Mouse (Mus musculus) erythroblast, adult 5-6 weeks (primary cell): ENCODE results near the gene Tmem234. TPM values are rescaled to one million over a fixed set of nuclear protein-coding genes. Genes with fewer than 3 reads are reported as not detected.
A peak's percentile ranks its signal among the peaks of the same experiment; 100 is the strongest.

Experiments used
- ATAC-seq: replicated peaks from 2 replicates; pipeline ENCODE4 v1.8.0; 2016; ENCODE audit warnings: moderate number of reproducible peaks, mild to moderate bottlenecking, moderate TSS enrichment, inconsistent platforms; ENCODE audit not compliant: poor library complexity, low FRiP score, severe bottlenecking
- total RNA-seq, 2 experiments: library from RNA; stranded (forward) in 1 of 2; stranded (reverse) in 1 of 2; fragments of 150-400 nt in 1 of 2; fragments of 200-764, 138-1000 nt in 1 of 2; gene quantifications; 2 replicates each; pipeline versions ENCODE4 v1.2.3 to v1.2.4; 2015 to 2017; ENCODE audit warnings: low replicate concordance in 2 of 2

The Tmem234 gene
- total RNA-seq, 2 experiments from 2014 or later: 37.9 to 82.2 TPM

DNA sequence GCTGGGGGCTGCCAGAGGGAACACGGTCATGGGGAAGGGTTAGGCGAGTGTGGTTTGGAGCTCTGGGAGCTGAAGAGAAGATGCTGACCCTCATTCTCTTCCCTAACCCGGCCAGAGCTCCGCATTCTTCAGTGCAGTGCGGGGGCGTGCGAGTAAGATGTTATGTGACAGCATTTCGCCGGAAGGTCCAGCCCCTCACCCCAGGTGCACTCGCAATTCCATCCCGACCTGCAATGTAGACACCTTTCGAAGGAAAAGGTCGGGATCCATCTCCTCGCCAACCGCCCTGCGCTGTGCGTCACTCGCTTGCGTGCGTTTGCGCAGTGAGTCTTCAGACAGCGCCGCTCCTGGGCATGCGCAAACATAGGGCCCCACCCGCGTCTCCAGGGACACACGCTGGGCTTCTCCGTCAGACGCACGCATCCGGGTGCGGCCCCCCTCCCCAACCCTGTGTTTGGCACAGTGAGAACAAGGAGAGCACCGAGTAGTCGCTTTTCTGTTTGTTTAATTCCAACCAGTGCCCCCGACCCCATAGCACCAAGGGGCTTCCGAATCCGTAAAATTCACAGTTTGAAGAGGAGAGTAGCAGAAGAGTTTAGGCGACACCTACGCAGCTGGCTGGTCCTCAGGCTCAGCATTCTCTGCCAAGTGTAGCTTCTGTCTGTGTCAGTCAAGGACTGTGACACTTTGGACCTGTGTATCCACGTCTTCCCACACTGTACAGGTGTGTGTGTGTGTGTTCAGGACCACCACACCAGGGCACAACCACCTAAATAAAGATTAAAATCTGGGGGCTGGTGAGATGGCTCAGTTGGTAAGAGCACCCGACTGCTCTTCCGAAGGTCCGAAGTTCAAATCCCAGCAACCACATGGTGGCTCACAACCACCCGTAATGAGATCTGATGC is 18.6 kb downstream of the Tmem234 start, which contains the start of gene Iqcc:
TSS of gene Iqcc (minus strand) at position 314 of the 906 bp plus-strand sequence.
- peak; percentile 95 for ATAC-seq

DNA sequence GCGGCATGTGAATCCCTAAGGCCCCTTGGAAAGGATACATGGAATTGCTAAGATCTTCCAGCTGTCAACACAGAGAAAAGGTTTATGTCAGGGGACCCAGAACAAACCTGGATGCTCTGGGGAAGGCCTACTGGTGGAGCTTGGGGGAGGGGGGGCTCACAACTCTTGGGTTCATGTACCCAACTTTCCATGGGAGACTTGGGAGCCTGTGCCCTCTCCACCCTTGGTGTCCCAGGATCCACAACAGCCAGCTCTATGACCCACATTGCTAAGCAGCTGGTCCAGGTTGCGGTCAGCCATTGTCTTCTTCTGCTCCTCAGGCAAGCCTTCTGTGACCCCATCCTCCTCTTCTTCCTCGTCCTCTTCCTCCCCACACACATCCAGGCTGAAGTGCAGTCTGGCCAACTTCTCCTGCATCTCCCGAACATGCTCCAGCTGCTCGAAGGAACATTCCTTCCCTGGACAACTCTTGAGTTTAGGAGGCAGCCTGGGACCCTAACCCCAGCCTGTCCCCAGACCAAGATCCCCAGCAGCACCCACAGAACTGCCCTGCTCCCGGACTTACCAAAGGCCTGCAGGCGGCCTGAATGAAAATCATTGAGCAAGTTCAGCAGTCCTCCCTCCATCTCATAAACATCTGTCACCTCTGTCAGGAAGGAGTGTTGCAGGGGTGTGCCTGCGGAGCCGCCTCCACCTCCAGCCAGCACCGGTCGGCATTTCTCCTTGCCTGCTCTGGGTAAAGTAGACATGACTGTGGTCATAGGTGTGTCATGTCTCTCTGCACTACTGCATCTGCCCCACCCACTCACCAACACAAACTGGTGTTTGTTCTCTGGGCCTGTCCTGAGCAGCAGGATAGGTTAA is 20.2 kb downstream of the Tmem234 start:
- ATAC-seq: no peak

DNA sequence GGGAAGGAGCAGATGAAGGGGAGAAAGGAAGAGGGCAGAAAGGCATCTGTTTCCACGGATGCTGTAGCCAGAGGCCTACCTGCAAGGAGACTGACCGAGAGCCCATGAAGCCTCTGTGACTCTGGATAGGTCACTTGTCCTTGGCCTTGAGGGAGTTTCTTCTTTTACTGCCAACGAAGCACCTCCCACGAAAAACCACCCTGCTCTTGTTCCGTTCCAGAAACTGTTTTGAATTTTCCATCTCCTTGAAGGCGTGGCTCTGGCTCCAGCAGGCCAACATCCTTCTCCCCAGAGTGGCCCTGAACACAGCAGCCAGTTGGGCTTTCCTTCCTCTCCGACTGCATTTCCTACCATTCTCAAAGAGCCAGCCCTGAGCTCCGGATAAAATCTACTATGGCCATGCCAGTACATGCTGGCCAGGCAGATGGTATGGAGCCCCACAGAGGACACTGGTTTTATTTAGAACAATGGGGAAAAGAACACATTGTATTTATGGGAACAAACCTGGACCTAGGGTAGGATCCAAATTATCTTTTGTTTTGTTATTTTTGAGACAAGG is 20.9 kb downstream of the Tmem234 start:
- ATAC-seq: no peak

DNA sequence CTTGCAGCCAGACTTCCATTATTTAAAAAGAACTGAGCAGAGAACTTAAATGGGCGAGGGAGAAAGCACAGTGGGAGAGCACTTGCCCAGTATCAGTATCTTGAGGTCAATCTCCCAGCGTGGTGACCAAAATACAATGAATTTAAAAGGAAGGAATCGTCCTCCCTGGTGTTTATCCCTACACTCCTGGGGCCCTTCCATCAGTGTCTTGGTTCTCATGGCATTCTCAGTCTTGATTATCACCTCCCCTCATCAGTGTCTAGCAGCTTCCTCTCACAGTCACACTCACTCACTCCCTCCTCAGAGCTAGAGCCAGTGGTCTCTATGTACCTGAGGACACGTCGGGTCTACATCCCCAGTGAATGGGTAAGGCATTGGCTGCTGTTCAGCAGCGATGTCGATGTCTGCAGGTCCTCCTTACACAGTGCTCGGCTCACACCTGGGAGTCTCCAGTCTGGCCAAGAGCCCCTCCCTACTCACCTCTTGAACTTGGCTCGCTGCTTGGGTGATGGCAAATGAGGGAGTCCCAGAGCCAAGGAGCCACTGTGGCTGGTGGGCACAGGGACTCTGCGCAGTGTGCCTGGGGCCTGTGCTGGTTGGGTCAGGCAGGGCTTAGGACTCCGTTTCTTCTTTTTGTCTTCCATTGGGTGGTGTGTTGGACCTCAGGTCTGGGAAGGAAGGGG is 21.8 kb downstream of the Tmem234 start:
- no peak for ATAC-seq

DNA sequence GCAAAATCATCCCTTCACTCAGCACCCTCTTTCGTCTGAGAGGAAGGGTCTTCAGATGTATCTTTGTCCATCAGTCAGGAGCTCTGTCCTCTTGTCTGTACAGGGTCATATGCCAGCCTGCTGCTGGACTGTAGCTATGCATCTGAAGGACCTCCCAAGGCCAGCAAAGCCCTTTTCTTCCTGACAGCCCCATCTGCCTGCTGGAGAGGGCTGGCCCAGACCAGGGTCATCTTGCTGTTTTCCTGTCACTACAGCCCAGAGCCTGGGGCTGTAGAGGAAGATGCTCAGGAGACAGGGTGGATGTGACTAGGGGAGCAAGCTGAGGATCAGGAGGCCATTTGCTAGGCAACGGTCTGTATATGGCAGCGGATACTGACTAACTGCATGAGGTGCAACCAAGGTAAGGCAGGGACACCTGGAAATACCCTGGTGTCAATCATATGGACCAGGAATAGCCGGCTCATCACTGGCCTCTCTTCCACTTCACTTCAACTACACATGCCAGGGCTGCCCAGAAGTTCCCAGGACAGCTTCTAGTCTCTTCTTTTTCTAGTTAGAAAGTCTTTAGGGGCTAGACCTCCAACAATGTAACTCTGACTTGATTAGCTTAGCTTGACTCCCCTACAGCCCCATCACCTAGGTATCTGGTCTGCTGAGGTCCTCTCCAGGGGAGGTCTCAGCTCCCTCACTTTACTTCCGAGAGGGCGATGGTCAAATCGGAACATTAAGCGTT is 22.5 kb downstream of the Tmem234 start:
- ATAC-seq: no peak

DNA sequence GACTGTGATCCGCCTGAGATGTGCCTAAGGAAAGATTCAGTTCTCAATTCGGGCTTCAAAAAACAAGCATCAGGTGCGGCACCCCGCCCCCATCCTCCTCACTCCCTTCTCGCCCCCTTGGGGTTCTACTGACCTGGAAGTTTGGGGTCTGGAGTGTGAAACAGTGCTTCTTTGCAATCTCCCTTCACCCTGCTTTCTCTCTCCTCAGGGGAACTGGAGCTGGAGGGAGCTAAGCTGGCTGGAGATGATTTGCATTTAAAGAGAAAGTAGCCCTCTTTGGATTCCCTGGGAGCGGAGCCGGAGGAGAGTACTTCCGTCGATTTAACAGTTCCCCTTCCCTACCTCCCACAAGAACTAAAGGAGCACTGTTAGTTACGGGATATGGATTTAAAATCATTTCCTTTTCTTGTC is 23.2 kb downstream of the Tmem234 start, which contains the start of gene Ccdc28b:
TSS of gene Ccdc28b (minus strand) at position 267 of the 411 bp plus-strand sequence.
- no peak for ATAC-seq

DNA sequence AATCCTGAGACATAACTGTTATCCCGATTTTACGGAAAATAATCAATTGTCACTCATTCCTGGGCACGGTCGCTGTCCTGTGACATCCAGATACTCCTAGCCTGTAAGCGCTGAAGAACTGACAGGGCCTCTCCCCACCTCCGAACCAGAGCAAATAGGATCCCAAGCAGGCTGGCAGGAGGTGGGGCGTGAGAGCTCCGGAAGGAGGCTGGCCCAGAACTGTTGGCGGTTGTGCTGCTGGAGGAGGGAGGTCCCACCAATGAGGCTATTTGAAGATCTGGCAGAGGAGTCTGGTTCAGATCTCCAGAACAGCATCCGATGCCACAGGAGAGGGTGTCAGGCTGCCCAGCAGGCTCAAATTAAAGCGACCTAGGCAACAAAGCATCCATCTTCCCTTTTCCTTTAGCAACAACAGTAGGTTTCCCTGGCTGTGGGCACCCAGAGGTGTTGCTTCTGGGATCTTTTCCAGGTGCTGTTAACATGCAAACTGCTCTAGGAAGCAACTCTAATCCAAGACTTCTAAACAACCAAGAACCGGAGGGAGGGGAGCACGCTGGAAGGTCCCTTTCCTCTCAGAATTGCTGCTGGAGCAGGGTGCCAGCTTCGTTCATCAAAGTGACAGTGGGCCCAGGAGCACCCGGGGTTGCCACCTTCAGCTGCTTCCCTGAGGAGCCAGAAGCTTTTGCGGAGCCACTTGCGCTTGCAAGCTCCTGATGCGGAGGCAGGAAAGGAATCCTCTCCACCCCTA is 24.0 kb downstream of the Tmem234 start:
- peak; percentile 94 for ATAC-seq

DNA sequence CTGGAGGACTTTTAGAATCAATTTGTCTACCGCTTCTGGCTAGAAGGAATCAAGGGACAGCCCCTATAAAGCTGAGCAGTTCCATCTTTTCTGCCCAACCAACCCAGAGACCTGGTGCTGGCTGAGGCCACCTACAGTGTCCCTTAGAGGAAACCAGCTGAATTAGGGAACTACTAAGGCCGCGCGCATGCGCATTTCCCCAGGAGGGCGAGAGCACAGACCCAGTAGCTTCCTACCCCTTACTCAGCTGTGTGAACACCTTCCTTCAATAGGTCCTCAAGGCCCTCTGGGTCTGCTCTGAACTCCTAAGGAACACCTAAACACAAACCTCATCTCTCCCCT is 24.5 kb downstream of the Tmem234 start:
- ATAC-seq: peak; percentile 22; the same call in 1 of the 2 replicates

DNA sequence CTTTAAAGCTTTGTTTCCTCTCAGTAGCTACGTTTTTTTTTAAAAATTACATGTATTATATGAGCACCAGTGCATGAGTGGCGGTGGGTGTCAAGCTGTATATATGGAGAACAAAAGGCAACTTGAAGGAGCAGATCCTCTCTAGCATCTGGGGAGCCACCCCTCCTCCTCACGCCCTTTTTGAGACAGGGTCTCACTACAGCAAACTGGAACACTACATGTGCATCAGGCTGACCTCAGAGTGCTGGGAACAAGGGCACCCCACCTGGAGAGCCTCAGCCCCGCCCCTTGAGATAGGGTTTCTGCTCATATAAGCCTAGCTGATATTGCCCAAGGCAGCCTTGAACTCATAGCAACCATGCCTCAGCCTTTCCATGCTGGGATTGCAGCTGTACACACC is 25.0 kb downstream of the Tmem234 start:
- ATAC-seq: no peak

DNA sequence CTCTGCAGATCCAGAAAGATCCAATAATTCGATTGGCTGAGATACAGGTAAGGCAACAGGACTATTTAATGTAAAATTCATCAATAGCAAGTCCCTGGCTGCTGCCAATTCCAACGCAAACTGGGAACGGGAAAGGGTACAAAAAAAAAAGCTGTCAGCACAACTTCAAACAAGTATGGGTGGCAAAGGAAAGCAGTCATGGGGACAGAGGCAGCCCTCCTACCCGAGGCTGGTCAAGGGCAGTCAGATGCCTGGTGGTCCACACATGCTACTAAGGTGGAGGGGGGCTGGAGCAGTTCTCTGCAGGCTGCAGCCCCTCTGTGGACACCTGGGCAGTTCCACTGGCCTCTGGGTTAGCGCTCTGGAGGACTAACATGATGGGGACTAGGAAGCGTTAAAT is 25.6 kb downstream of the Tmem234 start:
- no peak for ATAC-seq

DNA sequence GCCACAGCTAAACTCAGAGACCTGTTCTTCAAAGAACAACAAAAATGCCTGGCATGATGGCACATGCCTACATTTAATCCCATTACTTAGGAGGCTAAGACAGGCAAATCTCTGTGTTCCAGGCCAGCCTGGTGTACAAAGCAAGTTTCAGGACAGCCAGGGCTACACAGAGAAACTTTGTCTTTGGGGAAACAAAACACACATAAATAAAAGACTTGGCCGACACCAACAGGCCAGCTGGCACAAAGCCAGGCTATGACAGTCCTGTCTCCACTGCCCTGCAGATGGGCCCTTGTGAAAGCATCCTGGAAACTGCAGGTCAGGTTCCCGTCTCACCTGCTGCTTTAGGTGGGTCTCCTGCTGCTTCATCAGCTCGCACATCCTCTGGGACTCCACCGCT is 30.5 kb downstream of the Tmem234 start:
- ATAC-seq: no peak

DNA sequence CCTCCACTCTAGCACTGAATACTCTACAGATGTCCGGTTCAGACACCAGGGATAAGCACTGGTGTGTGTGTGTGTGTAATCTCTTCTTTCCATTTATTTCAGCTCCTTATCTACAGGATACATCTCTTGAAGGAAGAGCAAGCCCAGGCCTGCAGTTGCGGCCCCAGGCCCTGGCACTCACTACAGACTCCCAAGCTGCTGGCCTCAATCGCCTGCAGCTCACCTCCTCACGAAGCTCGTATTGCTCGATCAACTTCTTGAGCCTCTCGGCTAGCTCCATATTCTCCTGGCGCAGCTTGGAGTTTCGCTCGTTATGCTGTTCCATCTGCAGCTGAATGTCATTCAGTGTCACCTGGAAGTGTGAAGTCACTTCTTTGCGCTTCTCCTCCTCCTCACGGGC is 31.4 kb downstream of the Tmem234 start:
- ATAC-seq: no peak

DNA sequence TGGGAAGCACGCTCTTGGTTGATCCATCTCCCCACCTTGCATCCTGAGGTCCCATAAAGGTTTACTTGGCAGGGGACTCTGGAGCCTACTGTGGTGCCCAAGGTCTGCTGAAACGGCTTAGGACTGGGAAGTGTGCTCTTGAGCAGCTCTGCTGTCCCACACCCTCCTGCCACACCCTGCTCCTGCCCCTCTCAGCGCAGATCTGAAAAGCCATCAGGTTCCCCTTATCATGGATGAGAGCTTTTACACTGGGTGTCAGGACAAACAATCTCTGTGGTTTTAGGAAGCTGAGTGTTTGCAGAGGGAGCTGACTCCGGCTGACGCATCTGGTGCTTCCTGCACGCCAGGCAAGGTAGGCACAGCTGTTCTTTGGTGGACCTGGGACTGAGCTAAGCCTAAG is 33.4 kb downstream of the Tmem234 start:
- ATAC-seq: peak; percentile 63

DNA sequence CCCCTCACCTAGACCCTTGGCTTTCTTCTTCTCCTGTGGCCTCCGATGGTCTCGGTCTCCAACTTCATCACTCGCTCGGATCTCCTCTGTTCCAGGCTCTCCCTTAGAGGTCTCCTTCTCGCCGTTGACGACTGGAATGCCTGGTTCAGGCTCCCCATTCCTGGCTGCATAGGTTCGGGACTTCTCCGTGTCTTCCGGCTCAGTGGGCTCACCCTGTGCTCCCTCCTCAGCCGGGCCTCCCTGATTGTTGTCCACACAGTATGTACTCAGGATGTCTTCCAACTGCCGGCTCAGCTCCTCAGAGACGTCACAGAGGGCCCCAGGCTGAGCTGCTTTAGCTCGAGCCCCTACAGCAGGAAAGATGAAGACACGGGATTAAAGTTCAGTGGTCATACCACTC is 38.8 kb downstream of the Tmem234 start:
- no peak for ATAC-seq

DNA sequence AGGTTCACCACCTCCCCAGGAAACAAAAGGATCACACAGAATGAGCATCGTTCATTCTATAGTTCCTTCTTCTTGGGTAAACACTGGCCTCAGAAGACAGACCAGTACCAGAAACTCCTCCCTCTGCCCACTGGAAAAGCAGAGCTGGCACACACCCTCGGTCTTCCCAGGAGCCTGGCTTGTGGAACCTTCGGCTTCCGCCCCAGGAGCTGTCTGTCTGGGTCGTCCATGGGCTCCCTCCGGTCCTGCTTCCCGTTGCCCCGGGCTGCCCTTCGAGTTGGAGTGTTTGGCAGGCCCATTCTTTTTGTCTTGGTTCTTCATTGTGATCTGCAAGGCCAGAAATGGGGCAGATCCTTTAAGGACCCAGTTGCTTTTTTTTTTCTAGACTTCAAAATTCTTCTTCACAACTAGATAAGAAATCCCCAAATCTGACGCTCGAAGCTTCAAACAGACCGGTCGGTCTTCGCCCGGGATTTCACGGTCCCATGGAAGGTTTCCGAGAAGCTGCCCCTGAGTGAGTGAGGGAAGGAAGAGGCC is 39.7 kb downstream of the Tmem234 start:
- peak; percentile 39 for ATAC-seq

DNA sequence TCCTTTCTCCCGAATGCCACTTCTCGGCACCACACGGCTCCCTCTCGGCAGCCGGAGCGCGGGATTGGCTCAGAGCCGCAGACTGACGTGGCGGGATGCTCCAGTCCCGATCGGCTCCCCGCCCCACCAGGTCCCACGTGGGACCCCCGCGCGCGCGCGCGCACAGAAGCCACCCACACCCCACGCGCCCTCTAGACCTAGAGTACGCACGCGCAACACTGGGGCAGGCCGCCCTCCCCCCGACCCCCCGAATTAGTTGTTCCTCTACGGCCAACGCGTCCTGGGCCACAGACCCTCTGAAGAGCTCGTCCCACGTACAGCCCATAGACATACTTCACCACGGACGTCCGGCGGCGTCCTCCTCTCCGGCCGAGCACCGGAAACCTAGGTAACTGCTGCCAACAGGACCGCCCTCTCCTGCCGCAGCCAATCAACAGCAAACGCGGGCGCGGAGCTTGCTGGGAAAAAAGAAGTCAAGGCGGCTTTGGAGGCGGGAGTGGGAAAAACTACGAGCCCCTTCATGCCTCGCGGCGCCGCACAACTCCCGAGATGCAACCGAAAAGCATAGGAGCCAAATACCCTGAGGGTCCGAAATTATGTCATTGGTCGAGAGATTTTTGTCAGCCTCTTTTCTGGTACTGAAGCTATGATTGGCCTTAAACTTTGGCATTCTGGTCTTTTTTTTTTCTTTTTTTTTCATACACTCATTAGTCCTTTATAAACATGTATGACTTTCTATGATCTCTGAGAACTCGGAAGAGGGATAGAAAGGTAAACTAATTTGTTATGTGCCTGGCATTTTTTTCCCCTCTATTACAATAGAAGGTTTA is 40.4 kb downstream of the Tmem234 start, which contains the start of gene Txlna:
TSS of gene Txlna (minus strand) at position 428 of the 830 bp plus-strand sequence.
- peak; percentile 95 for ATAC-seq

DNA sequence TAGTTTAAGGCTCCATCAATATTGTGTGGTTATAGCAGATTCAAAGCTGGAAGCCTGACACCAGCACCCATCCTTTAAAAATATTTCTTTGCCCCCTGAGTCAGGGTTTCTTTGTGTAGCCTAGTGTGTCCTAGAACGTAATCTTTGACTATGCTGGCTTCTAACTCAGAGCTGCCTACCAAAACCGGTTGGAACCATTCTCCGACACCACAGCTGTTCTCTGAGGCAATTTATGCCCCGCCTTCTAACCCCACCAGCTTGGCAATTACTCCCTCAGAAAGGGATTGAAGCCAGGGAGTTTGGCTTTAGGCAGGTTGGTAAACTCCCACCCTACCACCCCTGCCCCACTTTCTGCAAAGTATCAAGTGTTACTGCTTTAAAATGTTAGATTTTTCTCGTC is 41.3 kb downstream of the Tmem234 start:
- no peak for ATAC-seq
